Mouse (Mus musculus) midbrain, embryonic 13.5 days (tissue): Measurements from ENCODE around the gene Dyrk3. TPM values are rescaled to one million over a fixed set of nuclear protein-coding genes. Genes with fewer than 3 reads are reported as not detected.
"Not testable (repeated sequence)": the region's sequence is repeated elsewhere in the genome, so short reads cannot be mapped to it uniquely, and the experiment has no call there.

Experiments
- ATAC-seq: fragments of 200-750 bp; cut with Nextera tagmentation; 2 replicates; pipeline ENCODE4 v1.8.0; 2017; ENCODE audit warnings: mild to moderate bottlenecking, moderate TSS enrichment, moderate library complexity
- H3K27ac ChIP-seq: fragments of 300-500 bp; sonication (generic); 2 replicates; pipeline ENCODE4 v1.5.1; 2015; ENCODE audit warnings: inconsistent platforms, mild to moderate bottlenecking, moderate library complexity
- H3K27me3 ChIP-seq: fragments of 300-500 bp; sonication (generic); 2 replicates; pipeline ENCODE4 v1.6.1; 2015; ENCODE audit warnings: mild to moderate bottlenecking, inconsistent platforms
- H3K36me3 ChIP-seq: fragments of 300-500 bp; sonication (generic); 2 replicates; pipeline ENCODE4 v1.6.1; 2015; ENCODE audit warnings: mild to moderate bottlenecking, inconsistent platforms
- H3K4me1 ChIP-seq: fragments of 300-500 bp; sonication (generic); replicated peaks from 2 replicates; pipeline ENCODE4 v1.6.1; 2015; ENCODE audit warnings: inconsistent platforms
- H3K4me2 ChIP-seq: fragments of 300-500 bp; sonication (generic); replicated peaks from 2 replicates; pipeline ENCODE4 v1.6.1; 2015; ENCODE audit warnings: moderate library complexity, mild to moderate bottlenecking, inconsistent platforms
- H3K4me3 ChIP-seq: fragments of 300-500 bp; sonication (generic); replicated peaks from 2 replicates; pipeline ENCODE4 v1.5.1; 2015; ENCODE audit warnings: mild to moderate bottlenecking, inconsistent platforms
- H3K9ac ChIP-seq: fragments of 300-500 bp; sonication (generic); replicated peaks from 2 replicates; pipeline ENCODE4 v1.6.1; 2015; ENCODE audit warnings: mild to moderate bottlenecking, inconsistent platforms
- H3K9me3 ChIP-seq: fragments of 300-500 bp; sonication (generic); 2 replicates; pipeline ENCODE4 v1.6.1; 2016; ENCODE audit warnings: mild to moderate bottlenecking, inconsistent platforms
- WGBS: fragments of 180-500 bp; shearing (Covaris S2); methylation state at CpG from one replicate; pipeline ENCODE4 v1.1.7; 2015; 5-methylcytosine and 5-hydroxymethylcytosine counted together
- polyA plus RNA-seq: library from polyadenylated mRNA; unstranded; fragments of >200 nt; fragmentation: Nextera tagmentation; extraction: Ambion mirVana; gene quantifications from 2 replicates; pipeline ENCODE4 v1.2.1, GENCODE M21; 2015

The Dyrk3 gene
- polyA plus RNA-seq, 1 experiment from 2014 or later, result 19.2 TPM

GRCm38 (mm10) chr1:131146181-131146614, 8.1 kb upstream of the Dyrk3 start:
- no peak for ATAC-seq
- no peak overlapping the region for H3K4me3 ChIP-seq

GRCm38 (mm10) chr1:131145222-131145621, 7.1 kb upstream of the Dyrk3 start:
- ATAC-seq, H3K27me3 ChIP-seq: not testable (repeated sequence)
- WGBS, result 89% methylated on average over 3 of the region's 3 CpGs

More at GRCm38 (mm10) chr1:131146181-131146614, 8.1 kb upstream of the Dyrk3 start:
- Histone ChIP-seq H3K4me1 (no peaks in the 10 kb centered on the region), H3K4me2 (no peak overlapping the region), H3K27me3 (0 out of 2 replicates have a peak, but pooled peaks cover 3% of the 10 kb centered on the region), H3K27ac (no peak overlapping the region), H3K9me3 (no peaks in the 10 kb centered on the region), H3K36me3 (no peaks in the 10 kb centered on the region), H3K9ac (no peak overlapping the region)
- WGBS, result 87% methylated on average over 3 of the region's 3 CpGs

GRCm38 (mm10) chr1:131142472-131142871, 4.3 kb upstream of the Dyrk3 start:
- 72% methylated on average over 1 of the region's 1 CpGs for WGBS
- H3K4me2 ChIP-seq, result no peak overlapping the region
- peaks cover 8% of the 10 kb centered on the region for H3K4me1 ChIP-seq
- no peak for ATAC-seq
- H3K27me3 ChIP-seq, result no peaks in the 10 kb centered on the region
- H3K9ac ChIP-seq, result no peak overlapping the region
- no peaks in the 10 kb centered on the region for H3K36me3 ChIP-seq
- no peaks in the 10 kb centered on the region for H3K9me3 ChIP-seq
- H3K27ac ChIP-seq, result no peak overlapping the region
- no peak overlapping the region for H3K4me3 ChIP-seq

More at GRCm38 (mm10) chr1:131145222-131145621, 7.1 kb upstream of the Dyrk3 start:
- not testable (repeated sequence) for H3K9ac ChIP-seq, H3K9me3 ChIP-seq, H3K4me2 ChIP-seq, H3K27ac ChIP-seq, H3K4me3 ChIP-seq, H3K4me1 ChIP-seq, H3K36me3 ChIP-seq

GRCm38 (mm10) chr1:131141449-131141848, 3.3 kb upstream of the Dyrk3 start:
- ATAC-seq, result no peak
- no peak overlapping the region for H3K27ac ChIP-seq
- WGBS, result 76% methylated on average over 2 of the region's 2 CpGs

GRCm38 (mm10) chr1:131139102-131140095, 1.3 kb upstream of the Dyrk3 start:
- Histone ChIP-seq H3K4me2 (peak overlapping the region; percentile 71), H3K9me3 (no peaks in the 10 kb centered on the region), H3K4me3 (peak overlapping the region; percentile 78; the same call in 1 of the 2 replicates), H3K27me3 (no peaks in the 10 kb centered on the region), H3K27ac (no peak overlapping the region), H3K9ac (no peak overlapping the region), H3K4me1 (peaks cover 37% of the 10 kb centered on the region), H3K36me3 (no peaks in the 10 kb centered on the region)
- ATAC-seq, result no peak
- WGBS, result 72% methylated on average over 11 of the region's 11 CpGs

More at GRCm38 (mm10) chr1:131141449-131141848, 3.3 kb upstream of the Dyrk3 start:
- Histone ChIP-seq H3K9ac (no peak overlapping the region), H3K4me1 (peaks cover 16% of the 10 kb centered on the region), H3K4me3 (no peak overlapping the region), H3K36me3 (no peaks in the 10 kb centered on the region), H3K4me2 (no peak overlapping the region), H3K27me3 (no peaks in the 10 kb centered on the region), H3K9me3 (no peaks in the 10 kb centered on the region)

GRCm38 (mm10) chr1:131137717-131138118, 422 bp downstream of the Dyrk3 start:
- peak overlapping the region; percentile 82 for H3K9ac ChIP-seq
- no peaks in the 10 kb centered on the region for H3K9me3 ChIP-seq
- WGBS, result 1% methylated on average over 27 of the region's 36 CpGs
- peak; percentile 95 for ATAC-seq
- H3K4me1 ChIP-seq, result peaks cover 49% of the 10 kb centered on the region
- peaks cover 1% of the 10 kb centered on the region for H3K36me3 ChIP-seq
- peak overlapping the region; percentile 97 for H3K27ac ChIP-seq
- no peaks in the 10 kb centered on the region for H3K27me3 ChIP-seq
- H3K4me2 ChIP-seq, result peak overlapping the region; percentile 71
- H3K4me3 ChIP-seq, result peak overlapping the region; percentile 78

GRCm38 (mm10) chr1:131137111-131137510, 1.0 kb downstream of the Dyrk3 start:
- ATAC-seq, result no peak
- peaks cover 7% of the 10 kb centered on the region for H3K36me3 ChIP-seq
- 3% methylated on average over 5 of the region's 5 CpGs for WGBS

GRCm38 (mm10) chr1:131135960-131136629, 2.0 kb downstream of the Dyrk3 start:
- H3K4me3 ChIP-seq, result peak overlapping the region; percentile 78
- 82% methylated on average over 10 of the region's 10 CpGs for WGBS

More at GRCm38 (mm10) chr1:131137111-131137510, 1.0 kb downstream of the Dyrk3 start:
- Histone ChIP-seq H3K4me3 (peak overlapping the region; percentile 78), H3K27me3 (no peaks in the 10 kb centered on the region), H3K9me3 (no peaks in the 10 kb centered on the region), H3K4me2 (peak overlapping the region; percentile 71), H3K4me1 (peaks cover 49% of the 10 kb centered on the region), H3K27ac (peak overlapping the region; percentile 49), H3K9ac (peak overlapping the region; percentile 59)

GRCm38 (mm10) chr1:131134942-131135522, 3.1 kb downstream of the Dyrk3 start:
- Histone ChIP-seq H3K4me2 (peak overlapping the region; percentile 71), H3K9ac (no peak overlapping the region), H3K9me3 (no peaks in the 10 kb centered on the region), H3K27ac (peak overlapping the region; percentile 66), H3K27me3 (no peaks in the 10 kb centered on the region), H3K4me1 (peaks cover 49% of the 10 kb centered on the region), H3K4me3 (0 out of 2 replicates have a peak overlapping the region, but pooled peaks have one; percentile 1), H3K36me3 (peaks cover 21% of the 10 kb centered on the region)
- WGBS, result 46% methylated on average over 8 of the region's 8 CpGs
- no peak for ATAC-seq

More at GRCm38 (mm10) chr1:131135960-131136629, 2.0 kb downstream of the Dyrk3 start:
- peaks cover 49% of the 10 kb centered on the region for H3K4me1 ChIP-seq
- peaks cover 11% of the 10 kb centered on the region for H3K36me3 ChIP-seq
- H3K9ac ChIP-seq, result no peak overlapping the region; the same call in 1 of the 2 replicates
- peak overlapping the region; percentile 71 for H3K4me2 ChIP-seq
- no peaks in the 10 kb centered on the region for H3K27me3 ChIP-seq
- H3K9me3 ChIP-seq, result no peaks in the 10 kb centered on the region
- no peak for ATAC-seq
- H3K27ac ChIP-seq, result no peak overlapping the region

- ATAC-seq, result no peak
- no peaks in the 10 kb centered on the region for H3K27me3 ChIP-seq
- H3K36me3 ChIP-seq, result peaks cover 29% of the 10 kb centered on the region
- peak overlapping the region; percentile 71 for H3K4me2 ChIP-seq
- H3K9me3 ChIP-seq, result no peaks in the 10 kb centered on the region
- H3K27ac ChIP-seq, result peak overlapping the region; percentile 66
- 19% methylated on average over 6 of the region's 6 CpGs for WGBS
- H3K4me1 ChIP-seq, result peaks cover 48% of the 10 kb centered on the region
- H3K4me3 ChIP-seq, result peak overlapping the region; percentile 1; the same call in 1 of the 2 replicates
- H3K9ac ChIP-seq, result peak overlapping the region; percentile 29; the same call in 1 of the 2 replicates
These were observed 3.9 kb downstream of the Dyrk3 start for GRCm38 (mm10) chr1:131134231-131134630.

- no peak overlapping the region for H3K4me3 ChIP-seq
- H3K4me1 ChIP-seq, result no peaks in the 10 kb centered on the region
- H3K9ac ChIP-seq, result no peak overlapping the region
- no peak overlapping the region for H3K4me2 ChIP-seq
- H3K27ac ChIP-seq, result no peak overlapping the region
- H3K36me3 ChIP-seq, result peaks cover 53% of the 10 kb centered on the region
- ATAC-seq, result no peak
- 86% methylated on average over 11 of the region's 11 CpGs for WGBS
- no peaks in the 10 kb centered on the region for H3K9me3 ChIP-seq
- no peaks in the 10 kb centered on the region for H3K27me3 ChIP-seq
These were observed 12.0 kb downstream of the Dyrk3 start for GRCm38 (mm10) chr1:131125987-131126744.
